Mouse (Mus musculus): ENCODE measurements around the gene Tnk2. TPM values are rescaled to one million over a fixed set of nuclear protein-coding genes. Genes with fewer than 3 reads are reported as not detected.
A peak's percentile ranks its signal among the peaks of the same experiment; 100 is the strongest.

Gene Tnk2
- polyA plus RNA-seq, 1 experiment, result 35.0 TPM

- no peak overlapping the region for H3ac ChIP-seq (ENCODE audit: control insufficient read depth, insufficient read length)
- no peak overlapping the region for H3K4me3 ChIP-seq
- H3K4me2 ChIP-seq (ENCODE audit: low read depth), result no peak overlapping the region
- no peaks in the 10 kb centered on the region for H3K27me3 ChIP-seq (ENCODE audit: control insufficient read depth, insufficient read depth, insufficient read length)
- H3K36me3 ChIP-seq (ENCODE audit: control insufficient read depth, insufficient read depth), result no peaks in the 10 kb centered on the region
- TF ChIP-seq MYOG (IDR thresholded peaks at IDR 0.05; ENCODE audit: control insufficient read depth in 1 of 3, insufficient read depth in 1 of 3, insufficient read length in 2 of 3, low read depth in 2 of 3) (peak in 1 of 3 experiments; percentile 19), MAX (IDR thresholded peaks at IDR 0.05; ENCODE audit: low read depth) (no peak)
- no peaks in the 10 kb centered on the region for H3K79me2 ChIP-seq (ENCODE audit: control insufficient read depth, insufficient read depth)
These were observed 30.6 kb downstream of the Tnk2 start for GRCm38 (mm10) chr16:32674121-32674740.

GRCm38 (mm10) chr16:32677040-32677700, 33.5 kb downstream of the Tnk2 start:
- no peaks in the 10 kb centered on the region for H3K79me2 ChIP-seq (ENCODE audit: control insufficient read depth, insufficient read depth)
- H3K27me3 ChIP-seq (ENCODE audit: control insufficient read depth, insufficient read depth, insufficient read length), result no peaks in the 10 kb centered on the region
- H3K4me3 ChIP-seq, result no peak overlapping the region
- no peak overlapping the region for H3ac ChIP-seq (ENCODE audit: control insufficient read depth, insufficient read length)
- H3K36me3 ChIP-seq (ENCODE audit: control insufficient read depth, insufficient read depth), result peaks cover 3% of the 10 kb centered on the region
- peak in 1 of 3 experiments; percentile 28 for TF ChIP-seq MYOD1 (IDR thresholded peaks at IDR 0.05; ENCODE audit: control insufficient read depth in 1 of 3, insufficient read length in 2 of 3, low read depth in 2 of 3)
- no peak for TF ChIP-seq MAX (IDR thresholded peaks at IDR 0.05; ENCODE audit: low read depth)
- peak overlapping the region; percentile 7 for H3K4me2 ChIP-seq (ENCODE audit: low read depth)

- Histone ChIP-seq H3K79me2 (ENCODE audit: control insufficient read depth, insufficient read depth) (no peaks in the 10 kb centered on the region), H3K36me3 (ENCODE audit: control insufficient read depth, insufficient read depth) (peaks cover 3% of the 10 kb centered on the region), H3ac (ENCODE audit: control insufficient read depth, insufficient read length) (no peak overlapping the region), H3K4me3 (no peak overlapping the region), H3K4me2 (ENCODE audit: low read depth) (no peak overlapping the region), H3K27me3 (ENCODE audit: control insufficient read depth, insufficient read depth, insufficient read length) (no peaks in the 10 kb centered on the region)
- TF ChIP-seq TCF3 (IDR thresholded peaks at IDR 0.05; ENCODE audit: insufficient read length, low read depth) (no peak), MYOD1 (IDR thresholded peaks at IDR 0.05; ENCODE audit: control insufficient read depth in 1 of 3, insufficient read length in 2 of 3, low read depth in 2 of 3) (peak in 1 of 3 experiments; percentile 59), MYOG (IDR thresholded peaks at IDR 0.05; ENCODE audit: control insufficient read depth in 1 of 3, insufficient read depth in 1 of 3, insufficient read length in 2 of 3, low read depth in 2 of 3) (peak in 2 of 3 experiments; percentile 57 to 67)
These were observed 34.2 kb downstream of the Tnk2 start for GRCm38 (mm10) chr16:32677903-32678302.

GRCm38 (mm10) chr16:32678812-32679211, 35.1 kb downstream of the Tnk2 start:
- H3K4me2 ChIP-seq (ENCODE audit: low read depth), result no peak overlapping the region
- H3K27me3 ChIP-seq (ENCODE audit: control insufficient read depth, insufficient read depth, insufficient read length), result no peaks in the 10 kb centered on the region
- peaks cover 3% of the 10 kb centered on the region for H3K36me3 ChIP-seq (ENCODE audit: control insufficient read depth, insufficient read depth)
- H3ac ChIP-seq (ENCODE audit: control insufficient read depth, insufficient read length), result no peak overlapping the region
- no peak for TF ChIP-seq POLR2AphosphoS2 (IDR thresholded peaks at IDR 0.05; ENCODE audit: insufficient read length, low read depth)
- no peak for TF ChIP-seq REST (IDR thresholded peaks at IDR 0.05; ENCODE audit: insufficient read depth, insufficient read length)
- no peak for TF ChIP-seq SRF (IDR thresholded peaks at IDR 0.05; ENCODE audit: control insufficient read depth, insufficient read length, low read depth)
- no peak for TF ChIP-seq MAX (IDR thresholded peaks at IDR 0.05; ENCODE audit: low read depth)
- TF ChIP-seq POLR2A (IDR thresholded peaks at IDR 0.05; ENCODE audit: insufficient read length, low read depth), result no peak
- TF ChIP-seq MYOD1 (IDR thresholded peaks at IDR 0.05; ENCODE audit: control insufficient read depth in 1 of 3, insufficient read length in 2 of 3, low read depth in 2 of 3), result no peak
- no peak for TF ChIP-seq TCF3 (IDR thresholded peaks at IDR 0.05; ENCODE audit: insufficient read length, low read depth)
- TF ChIP-seq TCF12 (IDR thresholded peaks at IDR 0.05; ENCODE audit: insufficient read depth, poor library complexity, severe bottlenecking), result no peak
- no peak for TF ChIP-seq E2F4 (IDR thresholded peaks at IDR 0.05; ENCODE audit: insufficient read depth)
- TF ChIP-seq USF1 (IDR thresholded peaks at IDR 0.05; ENCODE audit: low read depth), result no peak
- no peak for TF ChIP-seq CEBPB (IDR thresholded peaks at IDR 0.05; ENCODE audit: insufficient read depth, poor library complexity, severe bottlenecking)
- TF ChIP-seq MYOG (IDR thresholded peaks at IDR 0.05; ENCODE audit: control insufficient read depth in 1 of 3, insufficient read depth in 1 of 3, insufficient read length in 2 of 3, low read depth in 2 of 3), result no peak
- no peak overlapping the region for H3K4me3 ChIP-seq
- no peaks in the 10 kb centered on the region for H3K79me2 ChIP-seq (ENCODE audit: control insufficient read depth, insufficient read depth)

GRCm38 (mm10) chr16:32679976-32680375, 36.3 kb downstream of the Tnk2 start:
- no peak for TF ChIP-seq MAX (IDR thresholded peaks at IDR 0.05; ENCODE audit: low read depth)
- no peak for TF ChIP-seq TCF12 (IDR thresholded peaks at IDR 0.05; ENCODE audit: insufficient read depth, poor library complexity, severe bottlenecking)
- no peak for TF ChIP-seq MYOG (IDR thresholded peaks at IDR 0.05; ENCODE audit: control insufficient read depth in 1 of 3, insufficient read depth in 1 of 3, insufficient read length in 2 of 3, low read depth in 2 of 3)
- no peak for TF ChIP-seq REST (IDR thresholded peaks at IDR 0.05; ENCODE audit: insufficient read depth, insufficient read length)
- TF ChIP-seq E2F4 (IDR thresholded peaks at IDR 0.05; ENCODE audit: insufficient read depth), result no peak
- no peak for TF ChIP-seq SRF (IDR thresholded peaks at IDR 0.05; ENCODE audit: control insufficient read depth, insufficient read length, low read depth)
- no peak for TF ChIP-seq USF1 (IDR thresholded peaks at IDR 0.05; ENCODE audit: low read depth)
- Histone ChIP-seq H3K4me3 (no peak overlapping the region), H3K36me3 (ENCODE audit: control insufficient read depth, insufficient read depth) (peaks cover 3% of the 10 kb centered on the region), H3K27me3 (ENCODE audit: control insufficient read depth, insufficient read depth, insufficient read length) (no peaks in the 10 kb centered on the region), H3K4me2 (ENCODE audit: low read depth) (no peak overlapping the region), H3ac (ENCODE audit: control insufficient read depth, insufficient read length) (no peak overlapping the region), H3K79me2 (ENCODE audit: control insufficient read depth, insufficient read depth) (no peaks in the 10 kb centered on the region)

Measured in myocyte (in vitro differentiated cells).